Mouse (Mus musculus) MEL (cell line): ENCODE results near the gene Spi1. TPM values are rescaled to one million over a fixed set of nuclear protein-coding genes. Genes with fewer than 3 reads are reported as not detected.

Experiments used
- DNase-seq: peaks from one replicate; pipeline ENCODE4 v3.0.0; 2011; ENCODE audit warnings: low read depth, low spot score
- H3K27ac ChIP-seq: 2 replicates; pipeline ENCODE4 v1.5.1; 2012; ENCODE audit warnings: low read depth, mild to moderate bottlenecking, control low read depth, low read length, moderate library complexity; ENCODE audit not compliant: control insufficient read depth
- H3K27me3 ChIP-seq, 2 experiments: fragments of 150-350 bp in 1 of 2; sonication (generic) in 1 of 2; 2 replicates each; pipeline ENCODE4 v1.6.1; 2012; ENCODE audit warnings: low read length in 2 of 2, mild to moderate bottlenecking in 2 of 2, improper control_type of control experiment in 1 of 2, moderate library complexity in 1 of 2; ENCODE audit not compliant: insufficient read depth in 2 of 2, control insufficient read depth in 1 of 2
- H3K36me3 ChIP-seq, 2 experiments: 2 replicates each; pipeline ENCODE4 v1.6.1; 2012 to 2014; ENCODE audit warnings: low read length in 2 of 2, improper control_type of control experiment in 1 of 2, inconsistent platforms in 1 of 2, mild to moderate bottlenecking in 1 of 2; ENCODE audit not compliant: insufficient read depth in 2 of 2, control insufficient read depth in 1 of 2
- H3K4me1 ChIP-seq, 2 experiments: fragments of 150-350 bp in 1 of 2; sonication (generic) in 1 of 2; 2 replicates each; pipeline ENCODE4 v1.6.1; 2012; ENCODE audit warnings: low read length in 2 of 2, improper control_type of control experiment in 1 of 2, mild to moderate bottlenecking in 1 of 2; ENCODE audit not compliant: insufficient read depth in 2 of 2, control insufficient read depth in 1 of 2
- H3K4me3 ChIP-seq, 2 experiments: fragments of 150-350 bp in 1 of 2; sonication (generic) in 1 of 2; 2 replicates each; pipeline ENCODE4 v1.5.1; 2012; ENCODE audit warnings: low read depth in 2 of 2, low read length in 2 of 2, mild to moderate bottlenecking in 2 of 2, moderate library complexity in 2 of 2, control low read depth in 1 of 2, improper control_type of control experiment in 1 of 2; ENCODE audit not compliant: control insufficient read depth in 1 of 2, insufficient read depth in 1 of 2
- H3K79me2 ChIP-seq: 2 replicates; pipeline ENCODE4 v1.6.1; 2012; ENCODE audit warnings: mild to moderate bottlenecking, low read length, moderate library complexity; ENCODE audit not compliant: control insufficient read depth, poor library complexity, insufficient read depth
- H3K9ac ChIP-seq: 2 replicates; pipeline ENCODE4 v1.6.1; 2012; ENCODE audit warnings: low read depth, mild to moderate bottlenecking, control low read depth, low read length, moderate library complexity; ENCODE audit not compliant: control insufficient read depth, poor library complexity, severe bottlenecking
- H3K9me3 ChIP-seq: fragments of 150-350 bp; sonication (generic); replicated peaks from 2 replicates; pipeline ENCODE4 v1.6.1; 2012; ENCODE audit warnings: mild to moderate bottlenecking, low read length, improper control_type of control experiment, moderate library complexity; ENCODE audit not compliant: insufficient read depth
- BHLHE40 ChIP-seq: IDR thresholded peaks from 2 replicates; pipeline ENCODE4 v1.6.1; 2012; ENCODE audit warnings: low read depth, mild to moderate bottlenecking, inconsistent platforms, low read length, improper control_type of control experiment, borderline replicate concordance
- ETS1 ChIP-seq: IDR thresholded peaks from 2 replicates; pipeline ENCODE4 v1.6.1; 2012; ENCODE audit warnings: low read depth, mild to moderate bottlenecking, inconsistent platforms, low read length, improper control_type of control experiment, moderate library complexity
- GATA1 ChIP-seq: IDR thresholded peaks from 2 replicates; pipeline ENCODE4 v1.6.1; 2011; ENCODE audit warnings: low read depth, low read length, improper control_type of control experiment
- MAFK ChIP-seq: IDR thresholded peaks from 2 replicates; pipeline ENCODE4 v1.6.1; 2011; ENCODE audit warnings: low read depth, mild to moderate bottlenecking, low read length, improper control_type of control experiment, borderline replicate concordance
- NELFE ChIP-seq: IDR thresholded peaks from 2 replicates; pipeline ENCODE4 v1.6.1; 2011; ENCODE audit warnings: low read depth, low read length, improper control_type of control experiment
- POLR2AphosphoS2 ChIP-seq: IDR thresholded peaks from 2 replicates; pipeline ENCODE4 v1.6.1; 2011; ENCODE audit warnings: low read length, improper control_type of control experiment
- UBTF ChIP-seq: IDR thresholded peaks from 2 replicates; pipeline ENCODE4 v1.6.1; 2012; ENCODE audit warnings: low read depth, mild to moderate bottlenecking, inconsistent platforms, low read length, improper control_type of control experiment, moderate library complexity, borderline replicate concordance; ENCODE audit not compliant: insufficient read depth
- USF1 ChIP-seq: IDR thresholded peaks from 2 replicates; pipeline ENCODE4 v1.6.1; 2014; ENCODE audit warnings: low read depth, mild to moderate bottlenecking, inconsistent platforms, low read length, improper control_type of control experiment, moderate library complexity
- USF2 ChIP-seq, 2 experiments: IDR thresholded peaks; 2 replicates each; pipeline ENCODE4 v1.6.1; 2011 to 2012; ENCODE audit warnings: improper control_type of control experiment in 2 of 2, low read length in 2 of 2, borderline replicate concordance in 1 of 2, inconsistent platforms in 1 of 2, low read depth in 1 of 2, mild to moderate bottlenecking in 1 of 2; ENCODE audit not compliant: insufficient read depth in 1 of 2
- ZKSCAN1 ChIP-seq: IDR thresholded peaks from 2 replicates; pipeline ENCODE4 v1.6.1; 2012; ENCODE audit warnings: low read depth, mild to moderate bottlenecking, inconsistent platforms, low read length, improper control_type of control experiment, moderate library complexity
- ZNF384 ChIP-seq: IDR thresholded peaks from 2 replicates; pipeline ENCODE4 v1.6.1; 2012; ENCODE audit warnings: low read depth, mild to moderate bottlenecking, inconsistent platforms, low read length, improper control_type of control experiment
- polyA plus RNA-seq, 2 experiments: library from polyadenylated mRNA; stranded (reverse) in 1 of 2; unstranded in 1 of 2; fragments of >175 nt in 1 of 2; fragments of >200 nt in 1 of 2; gene quantifications; 2 replicates each; pipeline versions ENCODE4 v1.2.1 to v1.2.4; 2012; ENCODE audit warnings: low replicate concordance in 2 of 2, low read depth in 1 of 2; ENCODE audit not compliant: insufficient read length in 2 of 2, insufficient read depth in 1 of 2, missing spikeins in 1 of 2
- total RNA-seq: library from RNA; depleted of rRNA; stranded (reverse); fragments of 300-350 nt; gene quantifications from 2 replicates; pipeline ENCODE4 v1.2.3, GENCODE M21; 2012

Gene Spi1
- total and polyA plus RNA-seq, 3 experiments, result 95.9 to 142 (median 129) TPM

DNA sequence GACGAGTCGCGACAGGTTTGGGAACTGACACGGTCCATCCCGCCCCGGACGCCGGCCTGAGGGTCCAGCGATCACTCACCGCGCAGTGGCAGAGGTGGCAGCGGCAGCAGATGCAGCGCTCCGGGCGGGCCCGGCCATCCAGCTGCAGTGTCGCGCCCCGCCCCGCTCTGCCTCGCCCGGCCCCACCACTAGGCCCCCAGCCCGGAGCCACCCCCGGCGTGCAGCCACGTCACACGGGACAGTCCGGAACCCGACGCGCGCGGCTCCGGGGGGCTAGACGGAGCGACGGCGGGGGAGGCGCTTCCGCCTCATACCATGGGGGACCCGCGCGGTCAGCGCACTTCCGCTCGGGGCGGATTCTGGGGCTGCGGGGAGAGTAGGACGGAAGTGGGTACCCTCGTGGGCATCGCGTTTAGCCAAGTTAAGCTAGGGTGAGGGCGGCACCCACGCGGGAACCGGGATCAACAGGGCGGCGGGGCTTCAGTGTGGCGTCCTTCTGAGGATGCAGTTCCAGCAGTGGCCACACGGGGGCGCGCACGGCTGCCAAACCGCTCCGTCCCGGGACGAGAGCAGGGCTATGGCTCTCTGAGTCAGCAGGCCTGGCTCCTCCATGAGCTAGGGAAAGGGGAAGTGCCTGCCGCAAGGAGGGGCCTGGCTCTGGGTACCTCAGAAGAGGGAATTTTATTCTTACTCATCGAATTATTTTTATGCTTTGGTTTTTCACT, 12.0 kb upstream of the Spi1 start, which contains the start of gene Slc39a13 (continued):
- TF ChIP-seq NELFE, result peak; percentile 53
- no peak for TF ChIP-seq POLR2AphosphoS2
- TF ChIP-seq UBTF, result no peak
- TF ChIP-seq, all 39 proteins: peak for 18

DNA sequence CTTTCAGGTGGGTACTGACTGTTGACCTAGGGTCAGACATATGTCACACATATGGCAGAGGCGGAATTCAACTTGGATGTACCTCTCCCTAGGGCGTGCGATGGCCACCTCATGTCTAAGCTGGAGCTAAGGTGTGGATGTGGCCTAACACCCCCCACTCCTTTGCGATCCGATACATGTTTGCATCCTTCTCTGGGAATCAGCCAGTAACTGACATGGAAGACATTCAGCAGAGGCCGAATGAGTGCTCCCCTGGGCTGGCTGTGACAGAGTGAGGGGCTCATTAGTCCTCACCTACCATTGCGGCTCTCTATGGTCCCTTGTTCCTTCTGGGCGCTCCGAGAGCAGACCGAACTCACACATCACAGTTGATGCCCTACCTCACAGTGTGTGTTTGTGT, 11.1 kb upstream of the Spi1 start:
- TF ChIP-seq NELFE (peak; percentile 2; the same call in 1 of the 2 replicates), UBTF (no peak)
- peak overlapping the region; percentile 87 for H3K9ac ChIP-seq
- H3K4me1 ChIP-seq, result peaks cover 0 to 6% of the 10 kb centered on the region in 2 experiments; a peak in 3 of 4 replicates
- no peaks in the 10 kb centered on the region for H3K9me3 ChIP-seq
- H3K27me3 ChIP-seq, result no peaks in the 10 kb centered on the region
- H3K27ac ChIP-seq, result peak overlapping the region; percentile 82
- peaks cover 0 to 8% of the 10 kb centered on the region in 2 experiments; a peak in 2 of 4 replicates for H3K36me3 ChIP-seq
- no peak for DNase-seq
- H3K4me3 ChIP-seq, result peak overlapping the region; percentile 72 to 75
- H3K79me2 ChIP-seq, result peaks cover 7% of the 10 kb centered on the region; the same call in 1 of the 2 replicates

DNA sequence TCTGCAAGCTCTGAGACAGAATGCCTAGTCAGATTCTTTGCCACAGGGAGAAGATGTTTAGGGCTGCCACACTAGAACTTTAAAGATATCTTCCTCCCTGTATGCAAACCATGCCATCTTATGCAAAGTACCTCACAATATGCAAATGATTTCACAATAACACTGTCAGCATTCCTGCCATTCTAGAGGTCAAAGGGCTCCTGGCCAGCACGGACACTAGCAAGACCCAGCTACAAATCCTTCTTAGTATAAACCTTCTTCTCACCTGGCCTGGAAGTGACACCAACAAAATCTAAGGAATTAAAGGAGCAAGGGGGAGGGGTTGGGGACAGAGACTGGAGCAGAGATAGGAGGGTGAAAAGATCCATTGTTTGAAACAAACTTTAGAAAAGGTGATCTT, 10.1 kb upstream of the Spi1 start:
- Histone ChIP-seq H3K4me3 (no peak overlapping the region), H3K9me3 (no peaks in the 10 kb centered on the region), H3K4me1 (peaks cover 0 to 6% of the 10 kb centered on the region in 2 experiments; a peak in 3 of 4 replicates), H3K79me2 (peaks cover 7% of the 10 kb centered on the region; the same call in 1 of the 2 replicates), H3K36me3 (peaks cover 0 to 8% of the 10 kb centered on the region in 2 experiments; a peak in 2 of 4 replicates), H3K27ac (no peak overlapping the region), H3K27me3 (no peaks in the 10 kb centered on the region), H3K9ac (no peak overlapping the region)
- no peak for DNase-seq
- TF ChIP-seq ETS1 (no peak), NELFE (no peak), ZKSCAN1 (no peak), ZNF384 (no peak), USF2 (IDR thresholded peaks at IDR 0.05; ENCODE audit: borderline replicate concordance in 1 of 2, insufficient read depth in 1 of 2, low read depth in 1 of 2, low read length in 2 of 2) (no peak), USF1 (no peak), BHLHE40 (no peak), GATA1 (no peak), MAFK (no peak)
